Mouse (Mus musculus) NIH3T3 (cell line): ENCODE measurements at regions not wholly inside any gene's neighbourhood (a gene's known extent, or its start where the extent isn't known, plus 50 kb on each side); places are given as distances from the start of the nearest gene placed in this dataset.

Source experiments
- DNase-seq: peaks from one replicate; pipeline ENCODE4 v3.0.0-alpha.2; 2012; ENCODE audit warnings: low read depth

DNA sequence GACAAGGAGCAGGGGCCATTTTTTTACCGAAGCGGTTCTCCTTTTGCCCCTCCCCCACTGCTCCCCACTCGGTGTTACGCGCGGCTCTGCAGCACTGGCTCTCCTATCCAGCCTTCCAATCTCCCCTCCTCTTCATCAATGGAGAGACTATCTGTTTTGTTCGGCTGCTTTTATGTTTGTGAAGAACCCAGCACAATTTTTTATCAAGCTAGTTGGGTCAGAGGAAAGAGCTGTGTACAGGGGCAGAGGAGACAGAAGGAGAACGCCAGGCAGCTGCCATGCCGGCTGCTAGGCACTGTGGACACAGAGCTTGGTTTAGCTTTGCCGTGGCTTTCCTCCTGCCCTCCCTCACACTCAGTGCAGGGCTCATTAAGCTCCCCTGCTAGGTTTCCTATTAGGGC, 280.3 kb downstream of the Sox11 start:
- no peak for DNase-seq

DNA sequence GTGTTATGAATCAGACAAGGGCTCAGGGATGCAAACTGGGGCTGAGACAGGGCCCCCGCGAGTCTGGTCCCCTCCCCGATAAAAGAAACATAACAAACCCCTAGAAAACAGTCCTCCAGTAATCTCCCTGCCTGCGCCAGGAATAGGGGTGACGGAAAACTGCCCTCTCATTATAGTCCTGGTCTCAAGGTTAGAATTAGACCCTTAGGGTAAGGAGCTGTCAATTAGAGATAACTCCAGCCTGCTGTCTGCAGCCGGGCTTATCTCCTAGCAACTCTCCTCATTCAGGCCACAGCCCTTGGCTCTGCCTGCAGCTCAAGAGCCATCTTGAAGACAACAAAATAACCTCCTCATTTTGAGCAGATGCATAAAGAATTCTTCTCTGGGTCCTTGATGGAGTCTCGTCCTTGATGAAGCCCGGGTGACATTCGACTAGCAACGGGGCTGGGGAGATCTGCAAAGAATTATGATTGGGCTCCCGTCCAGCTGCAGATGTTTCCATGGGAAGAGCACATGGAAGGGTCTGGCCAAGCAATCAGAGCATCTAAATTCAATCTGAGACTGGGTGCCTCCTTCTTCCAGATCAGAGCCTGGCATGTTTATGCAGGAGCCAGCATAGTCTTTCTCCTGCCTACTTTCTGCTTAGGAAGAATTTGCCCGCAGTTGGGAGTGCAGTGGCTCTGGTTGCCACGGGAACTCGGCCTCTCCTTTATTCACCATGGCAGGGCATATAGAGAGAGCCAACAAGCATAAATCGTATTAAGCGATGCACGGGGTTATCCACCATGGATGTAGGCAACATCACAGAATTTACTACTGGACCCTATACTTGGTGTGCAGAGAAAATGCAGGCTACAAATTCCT, 281.2 kb downstream of the Sox11 start:
- DNase-seq, result no peak

DNA sequence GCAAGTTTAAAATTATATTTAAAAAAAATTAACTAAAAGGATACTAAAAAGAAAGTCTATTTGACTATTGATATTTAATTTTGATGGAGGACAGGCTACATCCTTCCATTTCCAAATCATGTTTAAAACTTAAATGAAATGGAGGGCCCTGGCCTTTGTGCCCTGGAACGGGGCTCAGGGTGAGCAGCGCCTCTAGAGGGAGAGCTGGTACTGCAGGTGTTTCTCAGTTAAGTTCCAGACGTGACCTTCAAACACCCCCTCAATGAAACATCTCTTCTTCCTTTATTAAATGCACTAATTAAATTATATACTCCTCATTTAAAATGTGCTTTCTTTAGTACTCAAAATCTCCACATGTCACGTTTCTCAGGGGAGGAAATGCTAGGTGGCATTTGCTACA, 282.5 kb downstream of the Sox11 start:
- peak; percentile 10 for DNase-seq

DNA sequence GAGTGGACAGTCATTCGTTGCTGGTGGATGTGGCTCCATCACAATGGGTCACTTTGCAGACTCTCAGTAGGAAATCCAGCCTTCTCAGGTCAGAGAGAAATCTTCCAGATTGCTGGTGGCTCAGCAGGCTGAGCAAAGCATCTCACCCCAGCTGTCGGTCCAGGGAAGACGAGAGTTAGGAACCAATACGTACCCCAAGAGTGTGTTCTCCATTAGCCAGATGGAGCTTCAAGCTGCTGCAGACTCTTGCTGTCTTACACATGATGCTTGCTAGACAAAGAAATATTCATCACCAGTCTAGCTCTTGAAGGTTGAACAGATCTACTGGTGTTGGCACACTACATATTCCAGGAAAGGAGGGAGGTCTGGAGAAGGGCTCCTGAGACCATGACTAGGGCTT, 288.0 kb downstream of the Sox11 start:
- DNase-seq, result no peak

DNA sequence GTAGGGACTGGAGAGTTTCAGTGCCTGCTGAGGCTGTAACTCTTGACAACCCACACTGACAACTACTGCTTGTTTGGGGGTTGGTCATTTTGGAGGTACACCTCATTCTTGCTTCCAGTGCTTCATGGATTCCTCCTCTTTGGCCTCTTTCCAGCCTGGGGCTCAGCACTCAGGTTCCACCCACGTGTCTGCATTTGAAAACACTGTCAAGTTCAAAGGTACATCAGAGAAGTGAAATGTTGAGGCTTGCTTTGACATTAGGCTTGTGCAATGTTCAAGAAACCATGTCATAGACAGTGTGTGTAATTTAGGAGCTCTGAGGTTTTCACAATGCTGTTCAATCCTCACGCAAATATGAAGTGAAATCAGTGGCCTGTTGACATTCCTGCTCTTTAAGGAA, 304.5 kb downstream of the Sox11 start:
- DNase-seq, result no peak

DNA sequence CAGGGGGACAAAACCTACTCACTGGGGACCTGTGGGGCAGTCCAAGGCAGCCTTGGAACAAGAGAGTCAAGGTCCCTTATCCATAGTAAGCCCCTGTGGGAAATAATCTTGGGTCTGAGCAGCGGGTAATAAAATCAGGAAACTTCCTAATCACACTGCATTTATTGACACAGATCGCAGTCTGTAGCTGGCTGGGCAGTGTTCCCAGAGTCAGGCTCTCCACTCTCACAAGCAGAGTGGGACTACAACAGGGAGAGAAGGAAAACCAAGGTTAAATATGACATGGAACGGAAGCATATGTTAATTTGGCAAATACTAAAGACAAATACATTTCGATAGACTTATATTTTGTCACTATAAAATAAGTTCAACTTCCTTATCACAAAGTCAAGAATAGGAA, 322.6 kb downstream of the Sox11 start:
- DNase-seq, result no peak

DNA sequence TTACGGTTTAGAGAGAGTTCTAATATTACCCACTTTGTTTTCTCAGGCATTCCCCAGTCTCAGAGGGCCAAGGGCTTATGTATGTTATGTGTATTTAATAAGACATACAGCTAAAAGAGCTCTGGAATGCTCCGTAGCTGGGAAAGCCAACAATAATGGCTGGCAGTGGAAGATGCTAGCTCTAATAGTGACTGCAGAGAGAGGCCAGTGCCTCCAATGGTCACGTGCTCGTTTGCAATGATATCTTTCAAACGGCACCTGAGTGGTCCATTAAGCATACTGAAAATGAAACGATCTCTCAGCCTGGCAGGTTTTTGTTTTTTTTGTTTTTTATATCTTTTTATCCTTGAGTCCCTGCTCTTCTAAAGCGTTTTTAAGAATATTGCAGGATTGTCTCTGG, 324.0 kb downstream of the Sox11 start:
- DNase-seq, result no peak

DNA sequence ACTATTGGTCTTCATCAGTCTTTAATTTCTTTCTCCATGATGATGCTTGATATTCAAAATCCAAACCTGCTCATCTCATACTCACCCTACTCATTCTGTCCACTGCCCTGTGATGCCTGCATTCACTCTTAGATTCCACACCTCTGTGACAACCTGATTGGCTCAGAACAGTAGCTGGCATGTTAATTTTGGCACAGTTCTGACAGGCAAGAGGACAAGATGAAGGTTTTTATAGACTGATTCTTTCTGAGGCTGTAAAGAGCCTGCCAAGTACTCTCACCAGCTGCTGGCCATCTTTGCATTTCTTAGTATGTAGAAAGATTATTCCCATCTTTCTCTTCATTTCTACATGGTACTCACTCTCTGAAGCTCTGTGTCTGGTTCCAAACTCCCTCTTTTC, 343.1 kb downstream of the Sox11 start:
- no peak for DNase-seq

DNA sequence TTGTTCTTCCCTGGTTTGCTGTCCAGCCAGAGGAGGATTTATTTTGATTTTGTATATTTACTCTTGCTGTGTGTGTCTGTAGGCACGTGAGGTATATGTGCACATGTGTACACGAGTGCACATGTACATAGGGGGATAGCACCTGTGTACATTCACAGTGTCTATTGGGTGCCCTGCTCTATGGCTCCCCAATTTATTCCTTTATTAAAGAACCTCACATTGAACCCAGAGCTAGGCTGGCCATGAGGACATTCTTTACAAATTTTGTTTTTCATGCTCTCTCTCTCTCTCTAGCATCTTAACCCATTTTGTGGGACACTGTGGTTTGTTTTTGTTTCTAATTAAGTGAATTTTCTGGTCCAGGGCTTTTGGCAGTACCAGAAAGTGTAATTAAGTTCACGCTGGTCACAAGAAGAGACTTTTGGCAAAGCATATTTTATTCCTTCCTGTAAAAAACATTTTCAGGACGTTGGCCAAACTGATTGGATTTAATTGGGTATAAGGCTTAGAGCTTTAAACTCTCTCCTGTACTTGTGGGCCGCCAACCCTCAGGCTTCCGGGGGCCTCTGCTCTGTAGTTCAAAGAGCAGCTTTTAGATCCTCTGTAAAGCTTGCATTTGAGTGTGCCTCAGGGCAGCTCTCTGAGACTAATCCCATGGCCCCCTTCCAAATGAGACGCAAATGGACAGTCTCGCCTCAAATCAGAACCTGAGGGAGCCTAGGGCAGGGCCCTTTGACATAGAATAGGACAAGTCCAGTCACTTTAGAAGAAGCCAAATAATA, 365.9 kb downstream of the Sox11 start:
- no peak for DNase-seq

DNA sequence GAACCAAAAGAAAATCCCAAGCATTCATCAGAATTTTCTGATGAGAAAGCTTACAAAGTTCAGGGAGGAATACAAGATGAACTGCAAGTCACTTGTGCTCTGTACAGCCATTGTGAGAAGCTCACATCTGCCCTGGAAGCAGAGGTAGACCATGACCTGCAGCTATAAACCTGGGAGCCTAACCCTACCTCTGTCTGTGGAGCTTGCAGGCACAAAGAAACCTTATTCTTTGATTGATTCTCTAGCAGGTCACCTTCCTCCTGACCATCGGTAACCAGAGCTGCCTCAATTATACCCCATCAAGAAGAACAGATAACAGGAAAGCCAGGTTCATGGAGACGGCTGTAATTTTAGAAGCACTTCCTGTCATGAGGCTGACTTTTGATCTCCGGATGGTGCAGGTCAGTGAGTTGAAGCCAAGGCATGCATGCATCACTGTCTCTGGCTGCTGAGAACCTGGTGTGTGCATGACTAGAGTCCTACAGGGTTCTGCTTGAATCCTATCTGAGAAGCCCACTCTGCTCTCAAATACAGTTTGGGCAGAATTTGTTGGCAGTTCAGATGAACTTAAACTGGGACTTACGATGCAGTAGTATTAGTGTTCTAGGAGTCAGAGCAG, 369.8 kb downstream of the Sox11 start:
- no peak for DNase-seq

DNA sequence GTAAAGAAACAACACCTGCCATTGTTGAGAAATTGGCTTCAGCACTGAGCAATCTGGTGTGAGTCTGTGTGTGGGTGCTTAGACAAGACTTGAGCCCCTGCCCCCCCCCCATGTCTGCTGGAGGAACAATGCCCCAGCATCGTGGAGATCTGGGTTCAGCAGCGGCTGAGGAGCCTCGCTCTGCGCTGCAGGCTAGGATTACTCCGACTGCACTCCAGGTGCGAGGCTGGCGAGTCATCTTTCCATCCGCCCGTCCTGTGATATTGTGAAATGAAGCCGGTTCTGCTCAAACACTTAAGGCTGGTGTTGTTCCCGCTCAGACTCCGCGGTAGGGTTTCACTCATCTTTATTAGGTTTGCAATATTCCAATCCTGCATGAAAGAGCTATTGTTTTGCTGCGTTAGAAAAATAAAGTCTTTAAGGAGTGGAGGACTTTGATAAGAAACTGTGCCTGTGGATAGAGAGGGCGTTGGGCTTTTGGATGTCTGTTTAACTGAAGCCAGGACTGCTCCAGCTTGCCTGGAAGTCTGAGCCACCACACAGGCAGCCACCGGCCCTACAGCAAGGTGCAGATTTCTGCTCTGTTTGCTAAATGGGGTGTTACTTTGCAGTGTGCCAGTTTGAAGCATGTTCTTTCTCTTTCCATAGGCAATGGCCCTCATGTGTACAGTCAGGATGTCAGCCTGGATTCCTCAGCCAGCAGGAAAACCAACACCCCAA, 375.2 kb downstream of the Sox11 start:
- no peak for DNase-seq

DNA sequence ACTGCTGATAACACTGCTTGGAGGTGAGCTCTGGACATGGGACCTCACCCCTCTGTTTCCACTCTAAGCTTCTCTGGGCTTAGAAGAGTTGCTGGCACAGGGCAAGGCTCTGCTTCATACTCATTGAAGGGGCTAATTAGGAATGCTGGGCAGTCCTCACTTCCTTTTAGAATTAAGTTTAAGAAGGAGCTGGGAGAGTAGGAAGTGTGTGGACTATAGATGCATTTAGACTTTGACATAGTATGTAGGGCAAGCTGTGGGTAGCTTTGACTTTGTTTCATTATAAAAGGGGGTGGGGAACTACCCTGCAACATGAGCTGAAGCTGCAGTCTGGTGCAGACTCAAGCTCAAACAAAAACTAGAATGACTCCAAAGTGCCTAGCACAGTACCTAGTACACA, 378.5 kb downstream of the Sox11 start:
- DNase-seq, result no peak

DNA sequence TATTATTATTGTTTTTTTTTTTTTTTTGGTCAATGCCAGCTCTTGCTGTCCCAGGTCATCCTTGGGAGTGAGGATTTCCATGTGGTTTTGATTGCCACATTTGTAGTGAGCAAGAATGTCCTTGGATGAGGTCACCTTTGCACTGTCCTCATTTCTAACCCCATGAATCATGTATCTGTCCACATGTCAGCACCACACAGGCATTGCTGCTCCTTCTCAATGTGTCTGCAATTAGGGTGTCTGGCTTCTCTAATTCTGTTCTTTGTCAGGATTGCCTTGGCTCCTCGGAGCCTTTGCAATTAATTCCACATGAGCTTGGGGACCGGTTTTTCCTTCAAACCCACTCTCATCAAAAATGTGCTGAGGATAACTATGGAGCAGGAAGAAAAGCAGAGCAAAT, 402.5 kb downstream of the Sox11 start:
- no peak for DNase-seq

DNA sequence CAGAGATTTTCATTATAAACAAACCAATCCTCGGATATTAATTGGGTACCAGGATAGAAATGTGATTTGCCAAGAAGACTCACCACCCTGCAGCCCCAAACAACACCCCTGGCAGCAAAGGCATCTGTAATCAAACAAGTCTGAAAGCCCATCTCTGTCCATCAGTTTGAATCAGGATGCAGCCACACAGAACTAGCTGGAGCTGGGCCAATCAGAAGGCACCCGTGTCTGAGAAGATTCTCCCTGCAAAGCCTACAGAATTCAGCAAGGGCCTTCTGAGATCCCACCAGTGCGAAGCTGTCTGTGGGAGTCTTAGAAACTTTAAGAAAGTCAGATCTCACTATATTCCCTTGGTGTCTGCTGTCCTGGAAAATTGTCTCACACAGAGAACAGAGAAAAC, 404.5 kb downstream of the Sox11 start:
- no peak for DNase-seq

DNA sequence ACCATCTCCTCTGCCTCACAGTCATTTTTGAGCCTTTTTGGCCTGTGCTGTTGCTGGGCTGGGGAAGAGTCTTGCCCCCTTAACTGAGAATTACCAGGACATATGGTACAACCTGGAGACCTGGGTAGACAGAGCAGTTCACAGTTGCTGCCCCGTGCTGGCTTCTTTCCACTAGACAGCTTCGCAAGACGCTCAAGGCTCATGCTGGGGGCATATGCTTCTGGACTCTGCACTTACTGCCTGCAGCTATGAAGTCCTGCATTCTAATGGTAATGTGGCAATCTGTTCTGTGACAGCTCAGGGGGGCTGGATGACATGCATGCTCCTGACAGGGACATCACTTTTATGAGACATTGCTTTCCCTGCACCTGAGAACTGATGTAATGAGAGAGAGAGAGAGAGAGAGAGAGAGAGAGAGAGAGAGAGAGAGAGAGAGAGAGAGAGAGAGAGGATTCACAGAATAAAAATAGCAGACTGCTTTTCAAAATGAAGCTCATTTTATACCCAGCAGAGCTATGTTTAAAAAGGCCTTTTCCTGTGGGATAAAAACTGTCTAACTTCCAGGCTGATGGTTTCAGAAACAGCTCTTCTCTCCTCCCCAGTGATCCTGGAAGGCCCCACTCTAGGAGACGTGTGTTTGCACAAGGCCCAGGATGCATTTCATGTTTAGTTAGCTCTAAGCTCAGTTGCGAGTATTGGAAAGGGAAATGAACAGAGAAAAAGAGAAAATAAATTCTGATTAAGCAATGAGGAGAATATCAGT, 405.5 kb downstream of the Sox11 start:
- no peak for DNase-seq

DNA sequence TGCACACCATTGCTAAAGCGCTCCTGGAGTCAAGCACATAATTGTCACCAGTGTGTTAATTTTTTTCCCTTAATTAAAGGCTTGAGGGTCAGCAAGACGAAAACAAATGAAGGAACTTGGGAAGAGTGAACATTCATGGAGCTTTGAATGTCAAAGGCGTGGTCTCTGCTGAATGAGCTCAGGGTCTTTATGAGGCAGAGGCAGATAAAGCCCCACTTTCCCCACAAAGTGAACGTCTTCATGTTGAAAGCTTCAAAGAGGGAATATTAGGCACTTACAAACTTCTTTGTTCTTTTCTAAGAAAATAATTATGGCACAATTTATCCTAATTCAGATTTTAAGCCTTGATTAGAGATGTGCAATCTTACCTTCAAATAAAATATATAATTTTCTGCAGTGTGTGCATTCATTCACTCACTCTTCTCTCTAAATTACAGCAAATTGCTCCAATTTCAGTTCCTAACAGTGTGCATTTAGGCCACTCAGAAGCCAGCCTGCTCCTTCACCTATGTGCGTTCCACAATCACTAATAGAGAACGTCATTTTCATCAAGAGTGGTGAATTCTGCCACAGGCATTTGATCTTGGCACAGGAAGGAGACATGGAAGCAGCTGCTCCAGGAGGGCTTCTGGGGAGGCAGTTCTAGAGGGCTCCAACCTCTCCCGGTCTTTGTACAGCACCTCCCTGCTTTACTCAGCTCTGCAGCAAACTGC, 412.1 kb downstream of the Sox11 start:
- no peak for DNase-seq

DNA sequence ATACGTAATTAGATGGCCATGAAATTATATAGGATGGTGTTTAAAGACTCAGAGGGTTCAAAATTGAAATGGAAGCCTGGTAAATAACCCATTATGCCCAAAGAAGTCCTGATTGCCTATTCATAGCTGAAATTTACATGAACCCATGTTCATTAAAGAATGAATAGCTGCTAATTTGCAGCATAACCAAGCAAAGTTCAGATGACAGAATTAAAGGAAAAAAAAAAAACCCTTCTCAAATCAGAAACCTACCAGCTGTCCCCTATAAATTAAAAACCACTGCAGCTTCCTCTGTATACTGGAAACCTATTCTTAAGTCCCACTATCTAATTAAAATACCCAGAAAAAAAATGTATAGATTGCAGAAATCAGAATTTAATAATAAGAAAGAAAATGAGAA, 436.2 kb downstream of the Sox11 start:
- no peak for DNase-seq

DNA sequence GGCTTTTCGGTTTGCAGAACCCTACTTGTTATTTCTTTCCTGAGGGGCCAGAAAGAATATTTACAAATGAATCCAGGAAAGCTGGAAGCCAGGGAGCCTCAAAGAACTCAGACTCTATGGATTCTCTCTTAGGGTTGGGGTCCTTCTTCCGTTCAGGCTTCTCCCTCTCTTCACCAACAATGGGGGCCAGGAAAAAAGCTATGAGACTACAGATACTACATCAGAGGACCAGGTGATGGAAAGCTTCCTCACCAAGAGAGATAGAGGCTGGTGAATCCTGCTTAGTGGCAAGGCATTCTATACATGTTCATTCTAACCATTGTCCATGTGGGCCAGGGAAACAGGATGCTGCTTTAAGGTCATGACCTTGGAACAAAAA, 434.9 kb downstream of the Cmpk2 start:
- no peak for DNase-seq

DNA sequence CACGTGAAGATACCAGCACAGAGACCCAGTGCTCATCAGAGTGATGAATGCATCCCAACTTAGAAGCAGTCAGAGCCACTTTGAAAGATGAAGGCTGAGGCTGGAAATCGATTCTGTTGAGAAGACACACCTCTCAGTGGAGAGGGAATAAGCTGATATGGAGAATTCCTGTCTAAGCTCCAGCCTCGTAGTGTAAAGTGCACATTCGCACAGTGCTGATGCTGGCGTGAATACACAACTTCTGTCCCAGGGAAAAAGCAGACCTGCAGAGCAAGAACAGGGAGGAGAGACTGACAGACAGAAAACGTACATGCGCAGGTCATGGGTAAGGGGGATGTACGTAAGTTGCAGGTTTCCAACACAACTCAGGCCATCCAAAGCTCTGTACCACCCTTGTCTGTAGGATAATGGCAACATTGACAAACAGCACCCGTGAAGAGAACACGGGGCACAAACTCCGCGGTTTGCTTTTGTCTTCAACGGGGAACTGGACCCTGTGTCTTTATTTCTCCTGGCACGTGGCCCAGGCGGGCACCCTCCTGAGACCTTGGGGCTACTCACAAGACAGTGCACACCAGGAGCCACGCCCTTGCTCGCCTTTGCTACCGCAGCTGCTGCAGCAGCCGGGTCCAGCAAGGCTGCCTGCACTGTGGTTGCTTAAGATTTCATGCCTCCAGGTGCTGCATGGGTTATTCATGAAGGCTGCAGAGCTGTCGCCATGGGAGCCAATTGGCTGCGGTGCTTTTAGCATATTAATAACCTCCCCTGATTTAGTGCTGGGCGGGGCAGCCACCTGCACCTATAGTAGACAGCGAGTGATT, 434.3 kb downstream of the Cmpk2 start:
- no peak for DNase-seq

DNA sequence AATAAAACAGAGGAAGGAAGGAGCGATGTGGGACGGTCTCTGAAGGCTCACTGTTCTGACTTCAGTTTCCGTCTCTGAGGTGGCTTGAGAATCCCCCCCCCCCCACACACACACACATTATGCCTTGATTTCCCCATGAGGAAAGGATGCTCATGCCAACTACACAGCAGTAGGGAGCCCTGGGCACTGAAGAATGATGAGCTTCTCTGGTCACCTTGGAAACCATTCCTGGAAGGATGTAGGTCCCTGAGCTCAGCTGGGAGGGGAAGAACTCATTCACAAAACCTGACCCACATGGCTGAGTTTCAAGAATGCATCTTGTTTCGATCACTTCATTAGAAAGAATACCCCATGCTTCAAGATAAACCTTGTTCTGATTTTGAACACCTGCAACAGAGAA, 422.2 kb downstream of the Cmpk2 start:
- DNase-seq, result no peak
